Mouse (Mus musculus): ENCODE measurements at regions not wholly inside any gene's neighbourhood (a gene's known extent, or its start where the extent isn't known, plus 50 kb on each side); places are given as distances from the start of the nearest gene placed in this dataset.

GRCm38 (mm10) chr2:117866946-117867345, 244.7 kb upstream of the Thbs1 start:
- H3K9me3 ChIP-seq: no peaks in the 10 kb centered on the region
- no peak overlapping the region for H3K4me3 ChIP-seq
- H3K36me3 ChIP-seq: no peaks in the 10 kb centered on the region
- no peak overlapping the region for H3K4me2 ChIP-seq
- 59% methylated on average over 4 of the region's 4 CpGs for WGBS
- peaks cover 8% of the 10 kb centered on the region; the same call in 1 of the 2 replicates for H3K4me1 ChIP-seq (replicated peaks)
- no peaks in the 10 kb centered on the region for H3K27me3 ChIP-seq
- H3K27ac ChIP-seq (replicated peaks): no peak overlapping the region
- no peak for ATAC-seq (ENCODE audit: low FRiP score, low read depth)
- H3K9ac ChIP-seq: no peak overlapping the region

- Histone ChIP-seq H3K27ac (replicated peaks) (no peak overlapping the region), H3K9ac (no peak overlapping the region), H3K36me3 (no peaks in the 10 kb centered on the region), H3K4me1 (replicated peaks) (peaks cover 8% of the 10 kb centered on the region; the same call in 1 of the 2 replicates), H3K4me3 (no peak overlapping the region), H3K27me3 (no peaks in the 10 kb centered on the region), H3K4me2 (no peak overlapping the region), H3K9me3 (no peaks in the 10 kb centered on the region)
- 28% methylated on average over 3 of the region's 3 CpGs for WGBS
- no peak for ATAC-seq (ENCODE audit: low FRiP score, low read depth)
Measured at GRCm38 (mm10) chr2:117867409-117867808, 244.3 kb upstream of the Thbs1 start.

GRCm38 (mm10) chr2:117868857-117869256, 242.8 kb upstream of the Thbs1 start:
- H3K27ac ChIP-seq (replicated peaks): no peak overlapping the region
- no peaks in the 10 kb centered on the region for H3K9me3 ChIP-seq
- no peak overlapping the region for H3K4me3 ChIP-seq
- no peak overlapping the region for H3K9ac ChIP-seq
- no peaks in the 10 kb centered on the region for H3K27me3 ChIP-seq
- no peak overlapping the region for H3K4me2 ChIP-seq
- no peak for ATAC-seq (ENCODE audit: low FRiP score, low read depth)
- peaks cover 8% of the 10 kb centered on the region; the same call in 1 of the 2 replicates for H3K4me1 ChIP-seq (replicated peaks)
- 93% methylated on average over 1 of the region's 1 CpGs for whole genome bisulfite sequencing
- no peaks in the 10 kb centered on the region for H3K36me3 ChIP-seq

- WGBS: 27% methylated on average over 9 of the region's 9 CpGs
- Histone ChIP-seq H3K9ac (no peak overlapping the region), H3K36me3 (no peaks in the 10 kb centered on the region), H3K9me3 (no peaks in the 10 kb centered on the region), H3K4me3 (no peak overlapping the region), H3K4me1 (replicated peaks) (peaks cover 8% of the 10 kb centered on the region; the same call in 1 of the 2 replicates), H3K27me3 (no peaks in the 10 kb centered on the region), H3K27ac (replicated peaks) (no peak overlapping the region), H3K4me2 (no peak overlapping the region)
- ATAC-seq (ENCODE audit: low FRiP score, low read depth): no peak
Measured at GRCm38 (mm10) chr2:117871507-117872282, 240.0 kb upstream of the Thbs1 start.

GRCm38 (mm10) chr2:117877816-117878215, 233.9 kb upstream of the Thbs1 start:
- 83% methylated on average over 6 of the region's 6 CpGs for WGBS
- H3K36me3 ChIP-seq: no peaks in the 10 kb centered on the region
- H3K4me3 ChIP-seq: no peak overlapping the region
- no peaks in the 10 kb centered on the region for H3K27me3 ChIP-seq
- ATAC-seq (ENCODE audit: low FRiP score, low read depth): no peak
- no peaks in the 10 kb centered on the region for H3K4me1 ChIP-seq (replicated peaks)
- no peak overlapping the region for H3K9ac ChIP-seq
- H3K27ac ChIP-seq (replicated peaks): no peak overlapping the region
- no peaks in the 10 kb centered on the region for H3K9me3 ChIP-seq
- no peak overlapping the region for H3K4me2 ChIP-seq

- 67% methylated on average over 4 of the region's 4 CpGs for WGBS
- Histone ChIP-seq H3K27ac (replicated peaks) (no peak overlapping the region), H3K27me3 (no peaks in the 10 kb centered on the region), H3K4me3 (no peak overlapping the region), H3K4me2 (no peak overlapping the region), H3K36me3 (no peaks in the 10 kb centered on the region), H3K4me1 (replicated peaks) (no peaks in the 10 kb centered on the region), H3K9me3 (no peaks in the 10 kb centered on the region), H3K9ac (no peak overlapping the region)
- ATAC-seq (ENCODE audit: low FRiP score, low read depth): no peak
Measured at GRCm38 (mm10) chr2:117882136-117882535, 229.5 kb upstream of the Thbs1 start.

GRCm38 (mm10) chr2:117882890-117883289, 228.8 kb upstream of the Thbs1 start:
- ATAC-seq (ENCODE audit: low FRiP score, low read depth): no peak
- WGBS: 86% methylated on average over 2 of the region's 2 CpGs
- Histone ChIP-seq H3K9me3 (no peaks in the 10 kb centered on the region), H3K4me2 (no peak overlapping the region), H3K4me1 (replicated peaks) (no peaks in the 10 kb centered on the region), H3K36me3 (no peaks in the 10 kb centered on the region), H3K27ac (replicated peaks) (no peak overlapping the region), H3K4me3 (no peak overlapping the region), H3K27me3 (no peaks in the 10 kb centered on the region), H3K9ac (no peak overlapping the region)

- Histone ChIP-seq H3K36me3 (no peaks in the 10 kb centered on the region), H3K9ac (no peak overlapping the region)
Measured at GRCm38 (mm10) chr2:117886516-117886915, 225.2 kb upstream of the Thbs1 start.

GRCm38 (mm10) chr2:117901311-117901710, 210.4 kb upstream of the Thbs1 start:
- no peaks in the 10 kb centered on the region for H3K4me1 ChIP-seq (replicated peaks)
- no peaks in the 10 kb centered on the region for H3K9me3 ChIP-seq
- no peaks in the 10 kb centered on the region for H3K36me3 ChIP-seq
- no peaks in the 10 kb centered on the region for H3K27me3 ChIP-seq
- no peak overlapping the region for H3K4me2 ChIP-seq
- 65% methylated on average over 2 of the region's 2 CpGs for WGBS
- no peak overlapping the region for H3K4me3 ChIP-seq
- no peak for ATAC-seq (ENCODE audit: low FRiP score, low read depth)
- no peak overlapping the region for H3K27ac ChIP-seq (replicated peaks)
- H3K9ac ChIP-seq: no peak overlapping the region

More at GRCm38 (mm10) chr2:117886516-117886915, 225.2 kb upstream of the Thbs1 start:
- Histone ChIP-seq H3K4me1 (replicated peaks) (no peaks in the 10 kb centered on the region), H3K27me3 (no peaks in the 10 kb centered on the region), H3K9me3 (no peaks in the 10 kb centered on the region), H3K27ac (replicated peaks) (no peak overlapping the region), H3K4me2 (no peak overlapping the region), H3K4me3 (no peak overlapping the region)
- ATAC-seq (ENCODE audit: low FRiP score, low read depth): no peak
- WGBS: 88% methylated on average over 3 of the region's 3 CpGs

GRCm38 (mm10) chr2:117902837-117903236, 208.8 kb upstream of the Thbs1 start:
- Histone ChIP-seq H3K9me3 (no peaks in the 10 kb centered on the region), H3K27ac (replicated peaks) (no peak overlapping the region), H3K4me3 (no peak overlapping the region), H3K9ac (no peak overlapping the region), H3K4me2 (no peak overlapping the region), H3K4me1 (replicated peaks) (no peaks in the 10 kb centered on the region), H3K36me3 (no peaks in the 10 kb centered on the region), H3K27me3 (no peaks in the 10 kb centered on the region)
- WGBS: 89% methylated on average over 5 of the region's 5 CpGs
- ATAC-seq (ENCODE audit: low FRiP score, low read depth): no peak

- 76% methylated on average over 2 of the region's 2 CpGs for WGBS
- no peak overlapping the region for H3K4me2 ChIP-seq
- no peak overlapping the region for H3K9ac ChIP-seq
- no peaks in the 10 kb centered on the region for H3K9me3 ChIP-seq
- no peaks in the 10 kb centered on the region for H3K4me1 ChIP-seq (replicated peaks)
- no peaks in the 10 kb centered on the region for H3K36me3 ChIP-seq
- H3K27ac ChIP-seq (replicated peaks): no peak overlapping the region
- no peaks in the 10 kb centered on the region for H3K27me3 ChIP-seq
- no peak overlapping the region for H3K4me3 ChIP-seq
- ATAC-seq (ENCODE audit: low FRiP score, low read depth): no peak
Measured at GRCm38 (mm10) chr2:117903705-117904104, 208.0 kb upstream of the Thbs1 start.

GRCm38 (mm10) chr2:117906509-117906908, 205.2 kb upstream of the Thbs1 start:
- no peak overlapping the region for H3K4me3 ChIP-seq
- no peak overlapping the region for H3K9ac ChIP-seq
- no peaks in the 10 kb centered on the region for H3K27me3 ChIP-seq
- ATAC-seq (ENCODE audit: low FRiP score, low read depth): no peak
- H3K27ac ChIP-seq (replicated peaks): no peak overlapping the region
- WGBS: 95% methylated on average over 2 of the region's 2 CpGs
- no peaks in the 10 kb centered on the region for H3K9me3 ChIP-seq
- H3K36me3 ChIP-seq: no peaks in the 10 kb centered on the region
- no peak overlapping the region for H3K4me2 ChIP-seq
- H3K4me1 ChIP-seq (replicated peaks): no peaks in the 10 kb centered on the region

- Histone ChIP-seq H3K36me3 (no peaks in the 10 kb centered on the region), H3K4me3 (no peak overlapping the region), H3K9ac (no peak overlapping the region), H3K4me1 (replicated peaks) (no peaks in the 10 kb centered on the region), H3K27ac (replicated peaks) (no peak overlapping the region), H3K9me3 (no peaks in the 10 kb centered on the region), H3K4me2 (no peak overlapping the region), H3K27me3 (no peaks in the 10 kb centered on the region)
- WGBS: 68% methylated on average over 1 of the region's 1 CpGs
- ATAC-seq (ENCODE audit: low FRiP score, low read depth): no peak
Measured at GRCm38 (mm10) chr2:117910781-117911180, 200.9 kb upstream of the Thbs1 start.

Data from hindbrain, embryonic 15.5 days (tissue).